Mouse (Mus musculus): Measurements from ENCODE around the gene Ctnnb1. TPM values are rescaled to one million over a fixed set of nuclear protein-coding genes. Genes with fewer than 3 reads are reported as not detected.

The Ctnnb1 gene
- polyA plus RNA-seq, 1 experiment from 2014 or later, result 317 TPM

DNA sequence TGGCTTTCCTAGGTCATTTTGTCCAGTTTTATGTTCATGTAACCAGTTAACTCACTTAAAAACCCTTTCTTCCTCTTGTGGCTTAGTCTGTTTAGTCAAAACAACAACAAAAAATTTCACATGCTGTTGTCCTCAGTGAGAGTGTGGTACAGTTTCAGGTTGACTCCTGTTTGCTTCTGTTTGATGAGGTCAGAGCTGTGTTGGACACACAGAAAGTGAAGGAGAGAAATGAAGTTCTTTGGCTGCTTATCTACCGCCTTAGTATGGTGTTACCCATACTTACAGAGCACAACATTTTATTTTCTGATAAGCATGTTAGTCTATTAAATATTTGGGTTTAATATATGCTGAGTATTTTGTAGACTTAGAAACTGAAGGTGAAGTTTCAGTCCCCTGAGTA, 14.7 kb downstream of the Ctnnb1 start:
- Histone ChIP-seq H3K4me2 (no peak overlapping the region), H3K9me3 (no peaks in the 10 kb centered on the region), H3K27ac (replicated peaks) (no peak overlapping the region), H3K9ac (no peak overlapping the region), H3K4me1 (peaks cover 95% of the 10 kb centered on the region), H3K4me3 (no peak overlapping the region), H3K36me3 (peaks cover 40% of the 10 kb centered on the region), H3K27me3 (replicated peaks) (no peaks in the 10 kb centered on the region)
- 81% methylated on average over 1 of the region's 1 CpGs for WGBS
- no peak for ATAC-seq (ENCODE audit: extremely low read depth, insufficient number of reproducible peaks, low FRiP score, low TSS enrichment)

DNA sequence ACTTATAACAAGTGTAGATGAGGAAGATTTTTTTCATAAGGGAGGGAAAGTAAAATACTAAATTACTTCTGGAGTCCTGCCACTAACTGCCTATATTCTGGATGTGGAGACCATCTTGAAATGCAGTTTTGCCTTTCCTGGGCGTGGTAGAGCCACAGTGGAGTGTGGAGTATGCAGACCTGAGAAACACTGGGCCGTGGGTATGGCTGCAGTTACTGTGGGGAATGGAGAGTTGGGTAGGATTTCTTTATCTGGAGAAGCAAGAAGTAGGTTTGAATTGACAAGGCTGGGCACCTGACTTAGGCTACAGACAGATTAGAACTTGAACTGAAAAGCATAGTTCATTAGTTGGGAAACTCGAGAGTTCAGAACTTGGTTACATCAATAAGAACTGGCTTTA, 15.2 kb downstream of the Ctnnb1 start:
- Histone ChIP-seq H3K27me3 (replicated peaks) (no peaks in the 10 kb centered on the region), H3K9ac (no peak overlapping the region), H3K4me3 (no peak overlapping the region), H3K36me3 (peaks cover 40% of the 10 kb centered on the region), H3K4me1 (peaks cover 95% of the 10 kb centered on the region), H3K9me3 (no peaks in the 10 kb centered on the region), H3K4me2 (no peak overlapping the region), H3K27ac (replicated peaks) (no peak overlapping the region)
- WGBS, result 61% methylated on average over 3 of the region's 3 CpGs
- no peak for ATAC-seq (ENCODE audit: extremely low read depth, insufficient number of reproducible peaks, low FRiP score, low TSS enrichment)

GRCm38 (mm10) chr9:120946131-120946530, 17.1 kb downstream of the Ctnnb1 start:
- Histone ChIP-seq H3K9ac (no peak overlapping the region), H3K4me2 (no peak overlapping the region), H3K27ac (replicated peaks) (no peak overlapping the region), H3K36me3 (peaks cover 39% of the 10 kb centered on the region), H3K4me3 (no peak overlapping the region), H3K4me1 (peaks cover 78% of the 10 kb centered on the region), H3K27me3 (replicated peaks) (no peaks in the 10 kb centered on the region), H3K9me3 (no peaks in the 10 kb centered on the region)
- 68% methylated on average over 8 of the region's 8 CpGs for WGBS
- no peak for ATAC-seq (ENCODE audit: extremely low read depth, insufficient number of reproducible peaks, low FRiP score, low TSS enrichment)

GRCm38 (mm10) chr9:120948832-120949231, 19.8 kb downstream of the Ctnnb1 start:
- no peaks in the 10 kb centered on the region for H3K27me3 ChIP-seq (replicated peaks)
- 96% methylated on average over 1 of the region's 1 CpGs for WGBS
- ATAC-seq (ENCODE audit: extremely low read depth, insufficient number of reproducible peaks, low FRiP score, low TSS enrichment), result no peak
- H3K4me1 ChIP-seq, result peaks cover 67% of the 10 kb centered on the region
- no peak overlapping the region for H3K9ac ChIP-seq
- no peak overlapping the region for H3K4me2 ChIP-seq
- H3K9me3 ChIP-seq, result no peaks in the 10 kb centered on the region
- peaks cover 42% of the 10 kb centered on the region for H3K36me3 ChIP-seq
- no peak overlapping the region for H3K27ac ChIP-seq (replicated peaks)
- no peak overlapping the region for H3K4me3 ChIP-seq

DNA sequence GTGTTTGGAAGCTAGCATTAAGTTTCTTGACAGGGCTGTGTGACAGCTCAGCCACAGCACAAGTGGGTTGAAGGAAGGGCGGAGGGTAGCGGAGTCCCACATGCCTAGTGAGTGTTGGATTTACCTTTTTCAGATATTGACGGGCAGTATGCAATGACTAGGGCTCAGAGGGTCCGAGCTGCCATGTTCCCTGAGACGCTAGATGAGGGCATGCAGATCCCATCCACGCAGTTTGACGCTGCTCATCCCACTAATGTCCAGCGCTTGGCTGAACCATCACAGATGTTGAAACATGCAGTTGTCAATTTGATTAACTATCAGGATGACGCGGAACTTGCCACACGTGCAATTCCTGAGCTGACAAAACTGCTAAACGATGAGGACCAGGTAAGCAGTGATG, 21.7 kb downstream of the Ctnnb1 start:
- peaks cover 52% of the 10 kb centered on the region for H3K4me1 ChIP-seq
- WGBS, result 88% methylated on average over 12 of the region's 12 CpGs
- H3K9ac ChIP-seq, result no peak overlapping the region
- H3K27me3 ChIP-seq (replicated peaks), result no peaks in the 10 kb centered on the region
- H3K27ac ChIP-seq (replicated peaks), result no peak overlapping the region
- no peak overlapping the region for H3K4me3 ChIP-seq
- H3K9me3 ChIP-seq, result no peaks in the 10 kb centered on the region
- peaks cover 61% of the 10 kb centered on the region for H3K36me3 ChIP-seq
- no peak for ATAC-seq (ENCODE audit: extremely low read depth, insufficient number of reproducible peaks, low FRiP score, low TSS enrichment)
- H3K4me2 ChIP-seq, result no peak overlapping the region

DNA sequence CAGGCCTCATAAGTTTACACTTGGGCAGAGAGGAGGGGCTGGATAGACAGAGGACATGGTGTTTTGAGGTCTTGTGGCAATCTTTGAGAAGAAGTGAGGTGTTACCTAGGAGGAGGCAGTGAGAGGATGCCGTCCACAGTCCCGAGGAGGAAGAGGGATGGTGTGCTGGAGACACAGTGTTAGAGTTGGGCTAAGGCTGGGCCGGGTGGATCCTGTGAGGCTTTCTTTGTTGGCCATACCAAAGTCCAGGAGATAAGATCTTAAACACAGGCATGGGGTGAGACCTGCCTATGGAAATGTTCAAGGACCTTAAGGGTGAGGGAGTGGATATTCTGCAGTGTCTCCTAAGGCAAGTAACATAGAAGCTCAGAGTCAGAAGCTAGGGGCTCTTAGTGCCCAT, 22.9 kb downstream of the Ctnnb1 start:
- 68% methylated on average over 3 of the region's 3 CpGs for WGBS
- Histone ChIP-seq H3K27ac (replicated peaks) (no peak overlapping the region), H3K9me3 (no peaks in the 10 kb centered on the region), H3K9ac (no peak overlapping the region), H3K4me2 (no peak overlapping the region), H3K4me1 (peaks cover 42% of the 10 kb centered on the region), H3K27me3 (replicated peaks) (no peaks in the 10 kb centered on the region), H3K4me3 (no peak overlapping the region), H3K36me3 (peaks cover 73% of the 10 kb centered on the region)
- ATAC-seq (ENCODE audit: extremely low read depth, insufficient number of reproducible peaks, low FRiP score, low TSS enrichment), result no peak

GRCm38 (mm10) chr9:120958051-120958450, 29.0 kb downstream of the Ctnnb1 start:
- no peak for ATAC-seq (ENCODE audit: extremely low read depth, insufficient number of reproducible peaks, low FRiP score, low TSS enrichment)
- peaks cover 61% of the 10 kb centered on the region for H3K4me1 ChIP-seq
- no peaks in the 10 kb centered on the region for H3K27me3 ChIP-seq (replicated peaks)
- H3K4me3 ChIP-seq, result no peak overlapping the region
- H3K27ac ChIP-seq (replicated peaks), result peak overlapping the region; percentile 55; the same call in 1 of the 2 replicates
- H3K9ac ChIP-seq, result no peak overlapping the region
- H3K4me2 ChIP-seq, result no peak overlapping the region
- 83% methylated on average over 5 of the region's 5 CpGs for WGBS
- H3K9me3 ChIP-seq, result no peaks in the 10 kb centered on the region
- H3K36me3 ChIP-seq, result peaks cover 100% of the 10 kb centered on the region

DNA sequence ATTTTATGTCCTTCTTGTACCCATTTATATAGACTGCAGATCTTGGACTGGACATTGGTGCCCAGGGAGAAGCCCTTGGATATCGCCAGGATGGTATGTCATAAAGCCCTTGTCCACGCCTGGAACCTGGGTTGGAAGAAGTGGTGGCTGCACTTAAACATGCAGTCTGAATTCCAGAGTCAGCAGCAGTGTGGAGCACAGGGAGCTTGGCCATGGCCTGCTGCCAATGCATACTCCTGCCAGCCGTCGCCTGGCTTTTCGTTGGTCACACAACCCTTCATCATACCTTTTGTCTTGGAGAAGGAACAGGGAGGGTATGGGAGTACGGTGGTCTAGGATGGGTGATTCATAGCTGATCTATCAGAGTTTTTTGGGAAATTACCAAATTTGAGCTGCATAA, 29.5 kb downstream of the Ctnnb1 start:
- 46% methylated on average over 6 of the region's 6 CpGs for WGBS
- Histone ChIP-seq H3K27me3 (replicated peaks) (no peaks in the 10 kb centered on the region), H3K9me3 (no peaks in the 10 kb centered on the region), H3K4me2 (no peak overlapping the region), H3K27ac (replicated peaks) (peak overlapping the region; percentile 55; the same call in 1 of the 2 replicates), H3K36me3 (peaks cover 99% of the 10 kb centered on the region), H3K4me3 (no peak overlapping the region), H3K4me1 (peaks cover 61% of the 10 kb centered on the region), H3K9ac (no peak overlapping the region)
- no peak for ATAC-seq (ENCODE audit: extremely low read depth, insufficient number of reproducible peaks, low FRiP score, low TSS enrichment)

- Histone ChIP-seq H3K9ac (no peak overlapping the region), H3K9me3 (no peaks in the 10 kb centered on the region), H3K27ac (replicated peaks) (peak overlapping the region; percentile 55), H3K4me3 (no peak overlapping the region), H3K27me3 (replicated peaks) (no peaks in the 10 kb centered on the region), H3K4me1 (peaks cover 62% of the 10 kb centered on the region), H3K4me2 (no peak overlapping the region), H3K36me3 (peaks cover 99% of the 10 kb centered on the region)
- no peak for ATAC-seq (ENCODE audit: extremely low read depth, insufficient number of reproducible peaks, low FRiP score, low TSS enrichment)
- WGBS, result 77% methylated on average over 4 of the region's 4 CpGs
These were observed 30.2 kb downstream of the Ctnnb1 start for GRCm38 (mm10) chr9:120959225-120959624.

- no peak overlapping the region for H3K27ac ChIP-seq (replicated peaks)
- 76% methylated on average over 4 of the region's 4 CpGs for WGBS
- no peak for ATAC-seq (ENCODE audit: extremely low read depth, insufficient number of reproducible peaks, low FRiP score, low TSS enrichment)
- H3K4me1 ChIP-seq, result peaks cover 76% of the 10 kb centered on the region
- H3K9me3 ChIP-seq, result no peaks in the 10 kb centered on the region
- H3K9ac ChIP-seq, result no peak overlapping the region; the same call in 1 of the 2 replicates
- no peak overlapping the region for H3K4me2 ChIP-seq
- H3K27me3 ChIP-seq (replicated peaks), result no peaks in the 10 kb centered on the region
- peaks cover 99% of the 10 kb centered on the region for H3K36me3 ChIP-seq
- H3K4me3 ChIP-seq, result no peak overlapping the region
These were observed 31.6 kb downstream of the Ctnnb1 start for GRCm38 (mm10) chr9:120960611-120961010.

DNA sequence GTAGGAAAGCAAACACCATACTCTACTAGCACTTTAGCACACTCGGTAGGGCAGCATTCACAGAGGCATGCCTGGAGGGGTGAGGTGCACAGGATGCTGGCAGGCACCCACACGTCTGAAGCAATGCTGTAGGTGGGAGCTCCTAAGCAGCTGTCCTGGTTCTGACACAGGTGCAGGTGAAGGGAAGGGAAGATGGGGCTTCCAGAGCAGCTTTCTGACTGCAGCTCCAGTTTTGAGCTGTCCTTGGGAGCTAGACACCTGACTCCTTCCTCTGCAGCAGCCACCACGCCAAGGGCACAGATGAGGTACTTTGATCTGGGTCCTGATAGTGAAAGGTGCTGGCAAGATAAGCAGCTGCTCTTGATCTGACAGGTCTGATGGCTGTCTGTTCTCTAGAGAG, 32.5 kb downstream of the Ctnnb1 start:
- ATAC-seq (ENCODE audit: extremely low read depth, insufficient number of reproducible peaks, low FRiP score, low TSS enrichment), result no peak
- peaks cover 99% of the 10 kb centered on the region for H3K36me3 ChIP-seq
- WGBS, result 50% methylated on average over 3 of the region's 3 CpGs
- H3K9me3 ChIP-seq, result no peaks in the 10 kb centered on the region
- H3K9ac ChIP-seq, result peak overlapping the region; percentile 47; the same call in 1 of the 2 replicates
- H3K27me3 ChIP-seq (replicated peaks), result no peaks in the 10 kb centered on the region
- H3K27ac ChIP-seq (replicated peaks), result peak overlapping the region; percentile 54; the same call in 1 of the 2 replicates
- H3K4me3 ChIP-seq, result no peak overlapping the region
- no peak overlapping the region for H3K4me2 ChIP-seq
- peaks cover 82% of the 10 kb centered on the region for H3K4me1 ChIP-seq

DNA sequence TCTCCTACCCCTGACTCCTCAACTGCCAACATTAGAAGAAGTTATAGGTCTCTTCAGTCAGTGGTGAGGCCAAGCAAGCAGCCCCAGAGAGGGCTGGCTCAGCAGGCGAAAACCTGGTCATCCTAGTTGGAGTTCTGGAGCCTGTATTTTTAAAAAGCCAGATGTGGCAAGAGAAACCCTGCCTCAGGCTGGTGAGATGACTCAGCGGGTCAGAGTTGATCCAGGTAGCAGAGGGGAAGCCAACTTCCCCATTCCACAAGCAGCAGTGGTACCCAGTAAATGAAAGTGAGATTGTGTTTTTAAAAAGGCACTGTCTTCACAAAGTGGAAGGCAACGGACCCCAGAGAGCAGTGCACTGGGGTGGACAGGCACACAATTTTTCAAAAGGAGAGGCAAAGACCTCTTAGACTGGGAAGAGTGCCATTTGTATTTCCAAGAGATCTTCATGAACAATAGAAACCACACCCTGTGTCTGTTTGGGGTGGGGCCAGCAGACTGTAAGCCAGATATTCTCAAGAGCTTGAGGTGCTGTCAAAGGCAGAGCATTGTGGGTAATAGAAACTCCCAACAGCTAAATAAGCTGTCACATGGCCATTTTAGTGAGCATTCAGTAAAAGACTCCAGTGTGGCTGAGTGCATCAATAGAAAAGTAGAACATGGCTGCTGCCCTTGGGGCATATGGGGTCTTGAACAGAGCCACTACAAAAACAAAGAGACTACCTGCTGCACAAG, 33.1 kb downstream of the Ctnnb1 start:
- no peaks in the 10 kb centered on the region for H3K27me3 ChIP-seq (replicated peaks)
- 78% methylated on average over 3 of the region's 3 CpGs for WGBS
- H3K4me2 ChIP-seq, result no peak overlapping the region
- H3K9ac ChIP-seq, result 0 out of 2 replicates have a peak overlapping the region, but pooled peaks have one; percentile 28
- peak overlapping the region; percentile 54 for H3K27ac ChIP-seq (replicated peaks)
- H3K4me3 ChIP-seq, result no peak overlapping the region
- H3K9me3 ChIP-seq, result no peaks in the 10 kb centered on the region
- ATAC-seq (ENCODE audit: extremely low read depth, insufficient number of reproducible peaks, low FRiP score, low TSS enrichment), result no peak
- H3K4me1 ChIP-seq, result peaks cover 82% of the 10 kb centered on the region
- peaks cover 99% of the 10 kb centered on the region for H3K36me3 ChIP-seq

All from heart, embryonic 13.5 days (tissue).